Mouse (Mus musculus): ENCODE data around the gene Fhad1. TPM values are rescaled to one million over a fixed set of nuclear protein-coding genes. Genes with fewer than 3 reads are reported as not detected.

Fhad1 gene
- 0.39 and 0.50 TPM in 2 replicates for polyA plus RNA-seq (2016; fragmentation: Nextera tagmentation; extraction: Ambion mirVana)

DNA sequence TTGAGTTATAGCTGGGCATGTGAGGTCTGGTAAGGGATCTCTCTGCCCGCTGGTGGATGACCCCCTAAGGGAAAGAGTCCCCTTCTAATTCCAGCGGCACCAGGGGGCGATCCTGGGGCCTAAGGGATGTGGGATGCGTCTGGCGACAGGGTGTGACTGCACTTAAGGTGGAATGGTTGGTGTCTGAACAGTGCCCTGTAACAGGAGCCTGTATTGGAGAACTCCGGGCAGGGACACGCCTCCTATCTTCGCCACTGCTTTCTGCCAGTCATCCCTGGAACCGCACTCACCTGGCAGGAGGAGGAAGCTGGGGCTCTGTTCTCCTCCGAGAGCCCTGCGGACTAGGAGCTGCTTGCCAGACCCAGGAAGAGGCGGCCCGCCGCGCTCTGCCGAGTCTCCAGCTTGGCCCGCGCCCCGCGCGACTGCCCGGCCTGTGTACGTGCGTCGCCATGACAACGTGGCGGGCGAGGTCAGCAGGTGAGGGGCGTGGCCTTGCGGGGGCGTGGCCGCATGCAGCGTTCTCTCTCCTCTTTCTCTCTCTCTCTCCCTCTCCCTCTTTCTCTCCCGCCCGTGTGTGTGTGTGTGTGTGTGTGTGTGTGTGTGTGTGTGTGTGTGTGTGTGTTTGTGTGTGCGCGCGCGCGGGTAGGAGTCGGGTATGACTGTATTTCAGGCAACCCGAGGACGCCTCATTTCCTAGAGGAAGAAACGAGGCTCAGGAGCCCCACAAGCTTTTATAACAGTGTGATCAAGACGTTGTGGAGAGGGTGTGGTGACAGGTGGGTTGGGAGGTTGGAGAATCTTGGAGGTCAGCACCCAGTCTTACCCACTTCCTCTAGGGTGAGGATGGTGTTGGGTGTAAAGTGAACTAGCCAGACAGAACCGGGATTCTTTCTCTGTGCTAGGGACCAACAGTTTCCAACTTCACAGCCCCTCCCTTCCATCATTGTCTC lies at the start of gene Fhad1:
Gene Fhad1 (minus strand): TSS at position 424 of the 950 bp plus-strand sequence.
- 2% methylated on average over 44 of the region's 46 CpGs for WGBS
- peaks cover 68% of the 10 kb centered on the region for H3K27me3 ChIP-seq (ENCODE audit: poor library complexity, severe bottlenecking)
- DNase-seq (ENCODE audit: extremely low spot score, low spot score): peak; percentile 83
- H3K4me1 ChIP-seq: peaks cover 45% of the 10 kb centered on the region
- H3K9me3 ChIP-seq: no peaks in the 10 kb centered on the region
- H3K27ac ChIP-seq: peak within 1 kb of the TSS; percentile 74
- H3K36me3 ChIP-seq (replicated peaks): no peaks in the 10 kb centered on the region
- H3K4me3 ChIP-seq: peak within 1 kb of the TSS; percentile 59

DNA sequence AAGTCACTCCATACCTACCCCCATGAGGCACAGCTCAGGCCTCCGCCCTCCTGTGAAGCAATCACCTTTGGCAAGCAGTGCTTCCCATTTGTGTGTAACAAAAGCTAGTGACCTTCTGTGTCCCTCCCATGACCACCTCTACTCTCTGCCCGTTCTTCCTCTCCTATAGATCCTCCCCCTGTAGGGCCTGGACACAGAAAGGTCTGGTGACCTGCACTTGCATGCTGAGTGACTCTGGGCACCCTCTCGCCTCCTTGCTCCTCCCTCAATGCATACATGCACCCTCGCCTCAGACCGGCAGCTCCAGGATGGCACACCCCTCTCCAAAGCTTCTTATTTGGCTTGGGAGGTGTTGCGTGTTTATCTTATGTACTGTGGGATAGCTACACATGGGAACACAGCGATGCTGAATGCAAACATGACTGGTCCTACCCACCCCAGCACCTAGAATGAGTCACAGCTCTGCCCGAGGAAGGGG lies 48.2 kb upstream of the Fhad1 start:
- Histone ChIP-seq H3K9me3 (no peaks in the 10 kb centered on the region), H3K36me3 (replicated peaks) (no peaks in the 10 kb centered on the region), H3K27me3 (ENCODE audit: poor library complexity, severe bottlenecking) (peaks cover 23% of the 10 kb centered on the region), H3K4me3 (no peak overlapping the region), H3K27ac (no peak overlapping the region), H3K4me1 (peaks cover 40% of the 10 kb centered on the region)
- DNase-seq (ENCODE audit: extremely low spot score, low spot score): no peak
- 89% methylated on average over 8 of the region's 8 CpGs for WGBS

DNA sequence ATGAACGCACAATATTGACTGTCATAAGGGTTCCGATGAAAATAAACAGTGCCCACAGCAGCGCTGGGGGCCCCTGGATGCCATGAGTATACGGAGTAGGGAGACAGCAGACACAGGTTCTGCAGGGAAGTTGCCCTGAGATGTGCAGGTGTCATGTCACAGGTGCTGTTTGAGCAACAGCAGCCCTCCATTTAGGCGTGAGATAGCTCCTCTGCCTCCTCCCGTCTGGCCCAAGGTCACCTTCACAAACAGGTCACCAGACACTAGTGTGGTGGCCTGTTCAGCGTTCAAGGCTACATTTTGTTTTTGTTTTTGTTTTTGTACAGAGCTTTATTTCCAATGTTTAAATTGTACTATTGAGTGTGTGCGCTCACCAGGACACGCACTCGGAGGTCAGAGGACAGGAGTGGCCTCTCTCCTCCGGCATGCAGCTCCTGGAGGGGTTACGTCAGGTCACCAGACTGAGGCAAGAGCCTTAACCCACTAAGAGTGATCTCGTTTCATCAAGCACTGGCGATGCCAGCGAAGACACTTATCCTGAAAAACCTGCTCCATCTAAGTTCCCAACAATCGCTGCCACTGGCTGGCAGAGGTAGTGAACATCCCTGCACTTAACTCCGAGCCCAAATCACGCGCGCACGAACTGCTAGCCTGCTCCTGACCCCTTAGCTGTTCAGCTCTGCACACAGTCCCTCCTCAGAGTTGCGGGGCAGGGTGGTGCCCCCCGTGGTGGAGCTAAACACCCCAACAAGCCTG lies 46.8 kb upstream of the Fhad1 start:
- H3K9me3 ChIP-seq: no peaks in the 10 kb centered on the region
- 78% methylated on average over 23 of the region's 23 CpGs for WGBS
- H3K4me3 ChIP-seq: no peak overlapping the region
- no peak overlapping the region for H3K27ac ChIP-seq
- DNase-seq (ENCODE audit: extremely low spot score, low spot score): no peak
- peaks cover 39% of the 10 kb centered on the region for H3K4me1 ChIP-seq
- H3K27me3 ChIP-seq (ENCODE audit: poor library complexity, severe bottlenecking): peaks cover 10% of the 10 kb centered on the region; the same call in 1 of the 2 replicates
- H3K36me3 ChIP-seq (replicated peaks): no peaks in the 10 kb centered on the region

DNA sequence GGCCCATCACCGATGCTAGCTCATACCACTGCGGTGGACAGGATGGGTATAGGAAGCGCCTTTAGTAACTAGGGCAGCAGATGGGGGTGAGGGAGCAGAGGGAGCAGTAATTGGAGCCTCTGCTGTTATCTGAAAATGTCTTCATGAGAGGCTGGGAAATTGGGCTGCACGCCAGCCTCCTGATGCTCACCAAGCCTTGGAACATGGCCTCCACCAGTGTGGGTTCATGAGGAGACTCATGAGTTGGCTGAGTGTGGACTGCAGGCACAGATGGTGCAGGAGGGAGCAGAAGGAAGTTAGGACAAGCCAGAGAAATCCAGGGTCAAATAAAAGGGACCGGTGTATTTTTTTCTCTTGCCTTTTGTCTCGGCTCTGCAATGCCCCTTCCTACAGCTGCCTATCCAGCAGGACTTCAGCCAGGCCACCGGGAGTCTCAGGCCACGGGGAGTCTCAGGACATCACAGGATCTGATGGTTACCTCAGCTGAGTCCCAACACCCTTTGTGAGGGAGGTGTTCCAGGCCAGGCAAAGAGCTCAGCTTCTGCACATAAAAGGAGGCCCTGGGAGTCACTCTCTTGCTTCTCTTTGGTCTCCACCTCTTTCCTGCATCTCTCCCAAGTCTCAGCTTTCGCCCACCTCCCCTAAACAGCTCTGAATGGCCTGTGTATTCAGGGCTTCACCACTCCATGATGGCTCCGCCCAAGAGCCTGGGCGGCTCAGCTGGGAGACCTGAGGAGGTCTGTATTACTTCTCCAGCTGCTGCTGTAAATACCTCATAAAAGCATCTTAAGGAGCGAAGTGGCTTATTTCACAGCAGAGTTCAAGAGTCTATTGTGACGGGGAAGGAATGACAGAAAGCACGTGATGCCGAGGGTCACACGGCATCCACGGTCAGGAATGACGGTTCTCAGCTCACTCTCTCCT lies 45.8 kb upstream of the Fhad1 start:
- Histone ChIP-seq H3K36me3 (replicated peaks) (no peaks in the 10 kb centered on the region), H3K27ac (peak overlapping the region; percentile 58), H3K4me1 (peaks cover 29% of the 10 kb centered on the region), H3K4me3 (no peak overlapping the region), H3K9me3 (no peaks in the 10 kb centered on the region), H3K27me3 (ENCODE audit: poor library complexity, severe bottlenecking) (0 out of 2 replicates have a peak, but pooled peaks cover under 1% of the 10 kb centered on the region)
- DNase-seq (ENCODE audit: extremely low spot score, low spot score): no peak
- 74% methylated on average over 18 of the region's 18 CpGs for WGBS

DNA sequence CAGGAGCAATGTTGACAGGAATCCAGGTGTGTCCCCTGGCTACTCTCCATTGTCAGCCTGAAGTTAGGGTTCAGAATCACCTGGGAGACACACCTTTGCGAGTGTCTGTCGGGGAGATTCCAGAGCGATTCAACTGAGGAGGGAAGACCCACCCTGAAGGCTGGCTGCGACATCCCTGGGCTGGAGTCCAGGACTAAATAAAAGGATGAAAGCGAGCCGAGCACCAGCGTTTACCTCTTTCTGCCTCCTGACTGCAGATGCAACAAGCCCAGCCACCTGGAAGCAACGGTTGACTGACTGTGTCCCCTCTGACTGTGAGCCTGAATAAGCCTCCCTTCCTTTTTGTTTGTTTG lies 44.9 kb upstream of the Fhad1 start:
- Histone ChIP-seq H3K27me3 (ENCODE audit: poor library complexity, severe bottlenecking) (no peaks in the 10 kb centered on the region), H3K4me1 (peaks cover 27% of the 10 kb centered on the region), H3K27ac (no peak overlapping the region), H3K9me3 (no peaks in the 10 kb centered on the region), H3K4me3 (no peak overlapping the region), H3K36me3 (replicated peaks) (no peaks in the 10 kb centered on the region)
- 96% methylated on average over 8 of the region's 8 CpGs for WGBS
- DNase-seq (ENCODE audit: extremely low spot score, low spot score): no peak

DNA sequence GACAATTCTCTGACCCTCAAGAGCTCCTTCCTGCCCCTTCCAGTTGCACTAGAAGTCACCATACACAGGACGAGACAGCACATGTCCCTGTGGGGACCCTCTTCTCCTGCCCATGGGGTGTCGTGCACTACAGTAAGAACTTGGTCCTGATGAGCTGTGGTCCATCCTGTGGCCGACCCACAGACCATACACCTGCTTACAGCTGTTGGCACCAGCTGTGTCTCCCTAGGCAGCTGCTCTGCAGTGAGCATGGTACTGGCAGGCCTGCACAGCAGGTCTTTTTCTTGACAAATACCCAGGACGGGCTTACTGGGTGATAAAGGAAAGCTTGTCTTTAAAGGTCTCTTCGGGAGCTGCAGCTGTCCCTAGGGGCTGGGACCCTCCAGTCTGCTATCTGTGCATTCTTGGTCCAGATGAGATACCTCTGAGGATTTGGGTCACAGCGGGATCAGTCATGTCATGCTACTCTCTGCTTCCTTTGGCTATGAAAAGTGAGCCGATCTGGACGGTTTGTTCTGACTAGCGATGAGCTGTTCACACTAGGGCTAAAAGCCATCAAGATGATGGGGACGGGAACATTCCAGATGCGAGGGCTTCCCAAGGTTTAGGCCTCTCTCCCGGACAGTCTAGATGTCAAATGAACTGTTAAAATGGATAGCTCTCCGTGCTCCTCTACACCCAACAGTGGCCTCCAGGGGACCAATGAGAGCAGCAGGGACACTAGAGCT lies 44.4 kb upstream of the Fhad1 start:
- Histone ChIP-seq H3K4me3 (no peak overlapping the region), H3K27me3 (ENCODE audit: poor library complexity, severe bottlenecking) (no peaks in the 10 kb centered on the region), H3K4me1 (peaks cover 32% of the 10 kb centered on the region), H3K9me3 (no peaks in the 10 kb centered on the region), H3K36me3 (replicated peaks) (no peaks in the 10 kb centered on the region), H3K27ac (no peak overlapping the region)
- 84% methylated on average over 13 of the region's 13 CpGs for WGBS
- DNase-seq (ENCODE audit: extremely low spot score, low spot score): no peak

DNA sequence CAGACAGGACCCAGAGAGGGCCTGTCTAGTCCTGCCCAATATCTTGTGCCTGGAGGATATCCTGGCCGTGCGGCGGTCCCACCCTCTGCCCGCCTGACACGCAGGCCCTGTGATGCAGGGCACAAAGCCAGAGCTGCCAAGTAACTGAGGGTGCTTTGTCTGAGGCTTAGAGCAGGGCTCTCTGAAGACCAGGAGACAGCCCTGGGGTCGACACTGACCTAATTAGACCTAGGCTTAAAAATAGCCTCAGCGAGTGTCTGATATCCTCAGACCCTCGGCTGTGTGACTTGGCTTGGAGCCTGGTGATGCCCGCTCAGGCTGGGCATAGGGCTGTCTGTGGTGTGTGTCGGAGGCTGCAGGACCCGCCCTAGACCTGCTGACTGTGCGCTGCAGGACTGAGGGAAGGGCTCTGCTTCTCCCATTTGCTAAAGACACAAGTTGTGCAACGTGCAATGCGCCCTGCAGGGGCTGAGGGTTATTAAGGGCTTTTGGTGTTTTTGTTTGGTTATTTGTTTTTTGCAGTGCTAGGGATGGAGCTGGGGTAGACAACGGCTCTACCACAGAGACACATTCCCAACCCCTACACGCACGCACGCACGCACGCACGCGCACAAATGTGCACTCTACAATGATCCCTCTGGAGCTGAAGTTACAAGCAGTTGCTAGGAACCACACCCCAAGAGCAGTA lies 42.8 kb upstream of the Fhad1 start:
- 82% methylated on average over 22 of the region's 22 CpGs for WGBS
- peaks cover 46% of the 10 kb centered on the region for H3K4me1 ChIP-seq

DNA sequence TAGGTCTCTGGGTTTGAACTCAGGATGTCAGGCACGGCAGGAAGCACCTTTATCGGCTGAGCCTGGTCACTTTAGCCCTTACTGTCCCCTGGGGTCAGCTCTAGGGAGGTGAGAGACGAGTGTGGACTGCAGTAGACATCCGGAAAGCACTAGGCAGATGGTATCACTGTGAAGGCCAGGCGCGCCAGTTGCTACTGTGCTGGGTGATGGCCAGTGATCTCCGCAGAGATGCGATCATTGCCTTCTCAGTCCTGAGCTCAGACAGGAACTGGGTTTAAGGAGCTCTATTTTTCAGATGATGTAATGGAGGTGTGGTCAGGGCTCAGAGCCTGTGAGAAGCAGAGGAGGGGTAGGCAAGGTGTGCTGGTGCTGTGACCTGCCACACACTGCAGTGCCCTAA lies 40.7 kb upstream of the Fhad1 start:
- 89% methylated on average over 8 of the region's 8 CpGs for WGBS
- Histone ChIP-seq H3K27ac (no peak overlapping the region), H3K27me3 (ENCODE audit: poor library complexity, severe bottlenecking) (no peaks in the 10 kb centered on the region), H3K9me3 (no peaks in the 10 kb centered on the region), H3K4me3 (no peak overlapping the region), H3K4me1 (peaks cover 39% of the 10 kb centered on the region), H3K36me3 (replicated peaks) (no peaks in the 10 kb centered on the region)
- DNase-seq (ENCODE audit: extremely low spot score, low spot score): no peak

More for the DNA sequence above, 42.8 kb upstream of the Fhad1 start:
- no peaks in the 10 kb centered on the region for H3K27me3 ChIP-seq (ENCODE audit: poor library complexity, severe bottlenecking)
- DNase-seq (ENCODE audit: extremely low spot score, low spot score): no peak
- H3K27ac ChIP-seq: 0 out of 2 replicates have a peak overlapping the region, but pooled peaks have one; percentile 35
- no peak overlapping the region for H3K4me3 ChIP-seq
- H3K9me3 ChIP-seq: no peaks in the 10 kb centered on the region
- H3K36me3 ChIP-seq (replicated peaks): no peaks in the 10 kb centered on the region

DNA sequence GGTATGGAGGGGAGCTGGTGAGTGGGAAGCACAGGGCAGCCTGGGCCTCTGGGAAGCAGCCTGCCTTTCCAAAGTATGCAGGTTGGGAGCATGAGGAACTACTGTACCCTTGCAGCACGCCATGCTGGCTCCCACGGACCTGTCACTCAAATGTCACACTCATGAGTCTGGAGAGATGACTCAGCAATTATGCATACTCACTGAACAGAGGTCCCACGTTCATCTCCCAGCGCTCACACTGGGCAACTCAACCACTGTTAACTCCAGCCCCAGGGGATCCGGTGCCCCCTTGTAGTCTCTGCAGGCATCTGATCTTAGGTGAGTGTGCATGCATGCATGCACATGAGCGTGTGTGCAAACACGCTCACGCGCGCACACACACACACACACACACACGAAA lies 39.7 kb upstream of the Fhad1 start:
- Histone ChIP-seq H3K27me3 (ENCODE audit: poor library complexity, severe bottlenecking) (no peaks in the 10 kb centered on the region), H3K27ac (no peak overlapping the region), H3K4me1 (peaks cover 36% of the 10 kb centered on the region), H3K4me3 (no peak overlapping the region), H3K9me3 (no peaks in the 10 kb centered on the region), H3K36me3 (replicated peaks) (no peaks in the 10 kb centered on the region)
- 93% methylated on average over 11 of the region's 11 CpGs for WGBS
- DNase-seq (ENCODE audit: extremely low spot score, low spot score): no peak

DNA sequence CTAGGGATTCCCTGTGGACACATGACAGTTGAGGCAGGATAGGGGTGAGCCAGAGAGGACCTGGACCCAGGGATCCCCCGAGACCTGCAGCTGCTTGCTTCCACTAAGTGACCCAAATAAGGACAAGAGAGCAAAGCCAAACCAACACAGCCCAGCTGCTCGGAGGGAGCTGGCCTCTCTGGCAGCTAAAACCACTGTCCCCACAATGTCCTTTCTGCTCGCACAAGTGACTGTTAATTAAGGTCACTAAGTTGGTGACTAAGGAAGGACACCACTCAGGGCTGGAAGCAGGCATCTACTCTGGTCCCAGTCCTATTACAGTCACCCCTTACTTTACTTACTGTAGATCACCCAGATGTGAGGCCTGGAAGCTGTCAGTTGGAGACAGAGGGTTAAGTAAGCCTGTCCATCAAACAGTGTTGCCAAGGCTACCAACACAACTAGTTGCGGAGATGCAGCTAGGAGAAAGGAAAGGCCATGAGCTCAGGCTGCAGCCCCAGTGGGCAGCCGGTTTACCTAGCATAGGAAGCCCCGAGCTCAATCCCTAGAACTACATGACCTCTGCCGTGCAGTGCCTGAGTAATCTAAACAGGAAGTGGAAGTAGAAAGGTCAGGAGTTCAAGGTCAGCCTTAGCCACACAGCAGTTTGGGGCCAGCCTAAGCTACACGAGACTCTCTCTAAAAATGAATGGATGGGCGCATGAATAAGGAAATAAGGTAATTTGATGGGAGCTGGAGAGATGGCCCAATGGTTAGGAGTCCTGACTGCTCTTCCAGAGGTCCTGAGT lies 39.0 kb upstream of the Fhad1 start:
- Histone ChIP-seq H3K4me3 (no peak overlapping the region), H3K36me3 (replicated peaks) (no peaks in the 10 kb centered on the region), H3K9me3 (no peaks in the 10 kb centered on the region), H3K27ac (no peak overlapping the region), H3K4me1 (peaks cover 36% of the 10 kb centered on the region), H3K27me3 (ENCODE audit: poor library complexity, severe bottlenecking) (no peaks in the 10 kb centered on the region)
- no peak for DNase-seq (ENCODE audit: extremely low spot score, low spot score)
- WGBS: 63% methylated on average over 9 of the region's 9 CpGs

DNA sequence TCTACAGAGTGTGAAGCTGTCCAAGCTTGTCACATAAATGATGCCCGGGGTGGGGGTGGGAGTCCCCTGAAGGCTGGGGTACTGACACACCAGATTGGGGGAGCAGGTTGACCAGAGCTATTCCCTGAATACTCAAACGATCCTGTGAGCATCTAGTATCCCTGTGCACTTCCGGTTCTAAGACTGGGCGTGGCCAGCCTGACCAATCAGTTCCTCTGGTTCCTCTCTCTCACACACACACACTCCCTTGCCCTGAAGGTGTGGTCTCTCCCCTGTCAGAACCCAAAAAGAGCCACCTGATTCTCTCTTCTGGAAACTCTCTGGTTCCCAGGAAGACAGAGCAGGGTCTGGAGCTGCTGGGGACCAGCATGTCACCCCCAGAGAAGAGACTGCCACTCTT lies 38.4 kb upstream of the Fhad1 start:
- no peak for DNase-seq (ENCODE audit: extremely low spot score, low spot score)
- Histone ChIP-seq H3K4me3 (no peak overlapping the region), H3K9me3 (no peaks in the 10 kb centered on the region), H3K27me3 (ENCODE audit: poor library complexity, severe bottlenecking) (no peaks in the 10 kb centered on the region), H3K27ac (no peak overlapping the region), H3K36me3 (replicated peaks) (no peaks in the 10 kb centered on the region), H3K4me1 (peaks cover 36% of the 10 kb centered on the region)
- WGBS: 66% methylated on average over 4 of the region's 4 CpGs

All from forebrain, embryonic 10.5 days (tissue).